Mouse (Mus musculus) spleen, adult 2 months (tissue): ENCODE measurements around the gene Nme2.
"Not testable (repeated sequence)": the region's sequence is repeated elsewhere in the genome, so short reads cannot be mapped to it uniquely, and the experiment has no call there.

Source experiments
- CTCF ChIP-seq: fragments of 200-500 bp; IDR thresholded peaks from 2 replicates; pipeline ENCODE4 v1.5.1; 2011; ENCODE audit warnings: mild to moderate bottlenecking, inconsistent platforms; ENCODE audit not compliant: insufficient read depth, insufficient read length, insufficient replicate concordance; ENCODE audit errors: extremely low read depth
- POLR2A ChIP-seq: fragments of 200-500 bp; IDR thresholded peaks from 2 replicates; pipeline ENCODE4 v1.6.1; 2011; ENCODE audit warnings: low read depth, low read length, inconsistent platforms

- TF ChIP-seq CTCF, POLR2A: not testable (repeated sequence)
Measured at GRCm38 (mm10) chr11:93915019-93915418, 41.0 kb downstream of the Nme2 start.
